Mouse (Mus musculus) neural tube, embryonic 11.5 days (tissue): ENCODE measurements around the gene Ugt1a10. TPM values are rescaled to one million over a fixed set of nuclear protein-coding genes. Genes with fewer than 3 reads are reported as not detected.

Experiments used
- ATAC-seq: fragments of 200-750 bp; cut with Nextera tagmentation; 2 replicates; pipeline ENCODE4 v1.8.0; 2017; ENCODE audit warnings: moderate number of reproducible peaks, mild to moderate bottlenecking, moderate TSS enrichment, moderate library complexity; ENCODE audit not compliant: insufficient read depth, low FRiP score, low TSS enrichment
- DNase-seq: peaks from one replicate; pipeline ENCODE4 v3.0.0-alpha.2; 2015; ENCODE audit warnings: low spot score
- H3K27ac ChIP-seq: fragments of 300-500 bp; sonication (generic); 2 replicates; pipeline ENCODE4 v1.5.1; 2014; ENCODE audit warnings: low read depth, mild to moderate bottlenecking, low read length
- H3K27me3 ChIP-seq: fragments of 300-500 bp; sonication (generic); 2 replicates; pipeline ENCODE4 v1.6.1; 2014; ENCODE audit warnings: mild to moderate bottlenecking, low read length, mixed read lengths; ENCODE audit not compliant: control insufficient read depth, insufficient read depth
- H3K36me3 ChIP-seq: fragments of 300-500 bp; sonication (generic); 2 replicates; pipeline ENCODE4 v1.6.1; 2014; ENCODE audit warnings: mild to moderate bottlenecking, low read length, moderate library complexity, mixed read lengths; ENCODE audit not compliant: control insufficient read depth, insufficient read depth
- H3K4me1 ChIP-seq: fragments of 300-500 bp; sonication (generic); 2 replicates; pipeline ENCODE4 v1.6.1; 2014; ENCODE audit warnings: low read length, mixed read lengths; ENCODE audit not compliant: control insufficient read depth, insufficient read depth
- H3K4me2 ChIP-seq: fragments of 300-500 bp; sonication (generic); 2 replicates; pipeline ENCODE4 v1.6.1; 2014; ENCODE audit warnings: low read depth, mild to moderate bottlenecking, moderate library complexity
- H3K4me3 ChIP-seq: fragments of 300-500 bp; sonication (generic); 2 replicates; pipeline ENCODE4 v1.5.1; 2014; ENCODE audit warnings: low read depth, low read length
- H3K9ac ChIP-seq: fragments of 300-500 bp; sonication (generic); 2 replicates; pipeline ENCODE4 v1.6.1; 2014; ENCODE audit warnings: mild to moderate bottlenecking, low read length
- H3K9me3 ChIP-seq: fragments of 300-500 bp; sonication (generic); 2 replicates; pipeline ENCODE4 v1.6.1; 2016; ENCODE audit warnings: low read length; ENCODE audit not compliant: control insufficient read depth
- WGBS: fragments of 180-500 bp; shearing (Covaris S2); extraction: QIAGEN DNeasy Blood & Tissue Kit; methylation state at CpG from one replicate; pipeline ENCODE4 v1.1.7; 2014; 5-methylcytosine and 5-hydroxymethylcytosine counted together
- polyA plus RNA-seq: library from polyadenylated mRNA; unstranded; fragments of >200 nt; fragmentation: Nextera tagmentation; extraction: Ambion mirVana; gene quantifications from 2 replicates; pipeline ENCODE4 v1.2.1, GENCODE M21; 2014

Gene Ugt1a10
- polyA plus RNA-seq, 1 experiment from 2014 or later = not detected

GRCm38 (mm10) chr1:88262255-88262654, 207.1 kb downstream of the Ugt1a10 start:
- 87% methylated on average over 4 of the region's 4 CpGs for WGBS
- DNase-seq (peak; percentile 68), ATAC-seq (no peak)
- H3K4me3 ChIP-seq = no peak overlapping the region
- peaks cover 66% of the 10 kb centered on the region for H3K36me3 ChIP-seq
- no peaks in the 10 kb centered on the region for H3K4me1 ChIP-seq
- H3K27ac ChIP-seq = no peak overlapping the region
- no peaks in the 10 kb centered on the region for H3K27me3 ChIP-seq
- peaks cover 65% of the 10 kb centered on the region for H3K9me3 ChIP-seq
- H3K4me2 ChIP-seq = no peak overlapping the region
- H3K9ac ChIP-seq = no peak overlapping the region

- Histone ChIP-seq H3K9me3 (peaks cover 60% of the 10 kb centered on the region), H3K4me3 (no peak overlapping the region), H3K9ac (no peak overlapping the region), H3K4me1 (no peaks in the 10 kb centered on the region), H3K36me3 (peaks cover 73% of the 10 kb centered on the region), H3K27me3 (no peaks in the 10 kb centered on the region), H3K4me2 (no peak overlapping the region), H3K27ac (no peak overlapping the region)
- no peak for DNase-seq
- 76% methylated on average over 6 of the region's 6 CpGs for WGBS
- ATAC-seq = no peak
Observed at GRCm38 (mm10) chr1:88262961-88263360, 207.8 kb downstream of the Ugt1a10 start.

- H3K4me3 ChIP-seq = no peak overlapping the region
- no peak overlapping the region for H3K4me2 ChIP-seq
- no peaks in the 10 kb centered on the region for H3K27me3 ChIP-seq
- H3K9me3 ChIP-seq = peaks cover 57% of the 10 kb centered on the region
- H3K4me1 ChIP-seq = no peaks in the 10 kb centered on the region
- H3K9ac ChIP-seq = no peak overlapping the region
- DNase-seq (no peak), ATAC-seq (no peak)
- H3K27ac ChIP-seq = no peak overlapping the region
- WGBS = 93% methylated on average over 5 of the region's 5 CpGs
- H3K36me3 ChIP-seq = peaks cover 81% of the 10 kb centered on the region
Observed at GRCm38 (mm10) chr1:88263778-88264177, 208.6 kb downstream of the Ugt1a10 start.

- ATAC-seq = no peak
- Histone ChIP-seq H3K4me1 (no peaks in the 10 kb centered on the region), H3K4me2 (no peak overlapping the region), H3K9ac (no peak overlapping the region), H3K27me3 (no peaks in the 10 kb centered on the region), H3K36me3 (peaks cover 87% of the 10 kb centered on the region), H3K9me3 (peaks cover 55% of the 10 kb centered on the region), H3K4me3 (no peak overlapping the region), H3K27ac (no peak overlapping the region)
- DNase-seq = no peak
- 92% methylated on average over 7 of the region's 7 CpGs for WGBS
Observed at GRCm38 (mm10) chr1:88264237-88264868, 209.2 kb downstream of the Ugt1a10 start.

GRCm38 (mm10) chr1:88264869-88265240, 209.7 kb downstream of the Ugt1a10 start:
- no peak for DNase-seq
- Histone ChIP-seq H3K27me3 (no peaks in the 10 kb centered on the region), H3K9me3 (peaks cover 50% of the 10 kb centered on the region), H3K4me1 (no peaks in the 10 kb centered on the region), H3K9ac (no peak overlapping the region), H3K27ac (no peak overlapping the region), H3K4me2 (no peak overlapping the region), H3K4me3 (no peak overlapping the region), H3K36me3 (peaks cover 89% of the 10 kb centered on the region)
- 81% methylated on average over 4 of the region's 4 CpGs for WGBS
- no peak for ATAC-seq

GRCm38 (mm10) chr1:88266123-88266522, 210.9 kb downstream of the Ugt1a10 start:
- H3K9me3 ChIP-seq = peaks cover 41% of the 10 kb centered on the region
- ATAC-seq = no peak
- H3K9ac ChIP-seq = no peak overlapping the region
- H3K4me3 ChIP-seq = no peak overlapping the region
- no peaks in the 10 kb centered on the region for H3K27me3 ChIP-seq
- H3K4me2 ChIP-seq = no peak overlapping the region
- H3K4me1 ChIP-seq = no peaks in the 10 kb centered on the region
- peaks cover 86% of the 10 kb centered on the region for H3K36me3 ChIP-seq
- DNase-seq = no peak
- H3K27ac ChIP-seq = no peak overlapping the region
- 89% methylated on average over 13 of the region's 13 CpGs for WGBS

- Histone ChIP-seq H3K9me3 (peaks cover 34% of the 10 kb centered on the region), H3K27me3 (no peaks in the 10 kb centered on the region), H3K27ac (no peak overlapping the region), H3K4me3 (no peak overlapping the region), H3K36me3 (peaks cover 84% of the 10 kb centered on the region), H3K4me1 (no peaks in the 10 kb centered on the region), H3K9ac (no peak overlapping the region), H3K4me2 (no peak overlapping the region)
- DNase-seq (no peak), ATAC-seq (no peak)
- WGBS = 95% methylated on average over 6 of the region's 6 CpGs
Observed at GRCm38 (mm10) chr1:88267489-88267888, 212.3 kb downstream of the Ugt1a10 start.

- H3K4me1 ChIP-seq = no peaks in the 10 kb centered on the region
- DNase-seq (no peak), ATAC-seq (no peak)
- H3K27ac ChIP-seq = no peak overlapping the region
- H3K36me3 ChIP-seq = peaks cover 81% of the 10 kb centered on the region
- H3K4me3 ChIP-seq = no peak overlapping the region
- no peak overlapping the region for H3K9ac ChIP-seq
- no peak overlapping the region for H3K4me2 ChIP-seq
- H3K9me3 ChIP-seq = peaks cover 34% of the 10 kb centered on the region
- WGBS = 90% methylated on average over 6 of the region's 6 CpGs
- no peaks in the 10 kb centered on the region for H3K27me3 ChIP-seq
Observed at GRCm38 (mm10) chr1:88268070-88268469, 212.9 kb downstream of the Ugt1a10 start.
